Mouse (Mus musculus) limb, embryonic 11.5 days (tissue): ENCODE results near the gene Ifnl3. TPM values are rescaled to one million over a fixed set of nuclear protein-coding genes. Genes with fewer than 3 reads are reported as not detected.
A peak's percentile ranks its signal among the peaks of the same experiment; 100 is the strongest.

Experiments used
- ATAC-seq: fragments of 200-750 bp; cut with Nextera tagmentation; 2 replicates; pipeline ENCODE4 v1.8.0; 2017; ENCODE audit warnings: low read depth; ENCODE audit not compliant: insufficient number of reproducible peaks, low FRiP score, low TSS enrichment
- DNase-seq: peaks from one replicate; pipeline ENCODE4 v3.0.0-alpha.2; 2015; ENCODE audit warnings: low spot score
- H3K27ac ChIP-seq: fragments of 300-500 bp; sonication (generic); replicated peaks from 2 replicates; pipeline ENCODE4 v1.5.1; 2014; ENCODE audit warnings: low read depth, mild to moderate bottlenecking, low read length
- H3K27me3 ChIP-seq: fragments of 300-500 bp; sonication (generic); 2 replicates; pipeline ENCODE4 v1.6.1; 2014; ENCODE audit warnings: mild to moderate bottlenecking, low read length, mixed read lengths; ENCODE audit not compliant: control insufficient read depth, insufficient read depth
- H3K36me3 ChIP-seq: fragments of 300-500 bp; sonication (generic); 2 replicates; pipeline ENCODE4 v1.6.1; 2014; ENCODE audit warnings: mild to moderate bottlenecking, low read length, moderate library complexity, mixed read lengths; ENCODE audit not compliant: control insufficient read depth, insufficient read depth
- H3K4me1 ChIP-seq: fragments of 300-500 bp; sonication (generic); 2 replicates; pipeline ENCODE4 v1.6.1; 2014; ENCODE audit warnings: low read length, mixed read lengths; ENCODE audit not compliant: control insufficient read depth, insufficient read depth
- H3K4me2 ChIP-seq: fragments of 300-500 bp; sonication (generic); 2 replicates; pipeline ENCODE4 v1.6.1; 2014; ENCODE audit warnings: low read depth, mild to moderate bottlenecking, moderate library complexity; ENCODE audit not compliant: severe bottlenecking
- H3K4me3 ChIP-seq: fragments of 300-500 bp; sonication (generic); 2 replicates; pipeline ENCODE4 v1.5.1; 2014; ENCODE audit warnings: low read depth, low read length
- H3K9ac ChIP-seq: fragments of 300-500 bp; sonication (generic); 2 replicates; pipeline ENCODE4 v1.6.1; 2014; ENCODE audit warnings: mild to moderate bottlenecking, low read length
- H3K9me3 ChIP-seq: fragments of 300-500 bp; sonication (generic); 2 replicates; pipeline ENCODE4 v1.6.1; 2016; ENCODE audit warnings: low read length; ENCODE audit not compliant: control insufficient read depth
- WGBS: fragments of 180-500 bp; shearing (Covaris S2); extraction: QIAGEN DNeasy Blood & Tissue Kit; methylation state at CpG from one replicate; pipeline ENCODE4 v1.1.7; 2014; 5-methylcytosine and 5-hydroxymethylcytosine counted together
- polyA plus RNA-seq: library from polyadenylated mRNA; unstranded; fragments of >200 nt; fragmentation: Nextera tagmentation; extraction: Ambion mirVana; gene quantifications from 2 replicates; pipeline ENCODE4 v1.2.1, GENCODE M21; 2014

Ifnl3 gene
- polyA plus RNA-seq, 1 experiment from 2014 or later = not detected

- no peak overlapping the region for H3K4me2 ChIP-seq
- ATAC-seq (no peak), DNase-seq (no peak)
- 84% methylated on average over 5 of the region's 5 CpGs for WGBS
- H3K9me3 ChIP-seq = no peaks in the 10 kb centered on the region
- no peak overlapping the region for H3K4me3 ChIP-seq
- H3K9ac ChIP-seq = no peak overlapping the region
- no peak overlapping the region for H3K27ac ChIP-seq
- H3K4me1 ChIP-seq = no peaks in the 10 kb centered on the region
- peaks cover 30% of the 10 kb centered on the region for H3K36me3 ChIP-seq
- no peaks in the 10 kb centered on the region for H3K27me3 ChIP-seq
These were observed 42.8 kb downstream of the Ifnl3 start for GRCm38 (mm10) chr7:28565407-28565806.

GRCm38 (mm10) chr7:28567539-28567938, 44.9 kb downstream of the Ifnl3 start:
- Histone ChIP-seq H3K4me1 (no peaks in the 10 kb centered on the region), H3K4me2 (no peak overlapping the region), H3K9me3 (no peaks in the 10 kb centered on the region), H3K36me3 (peaks cover 22% of the 10 kb centered on the region), H3K4me3 (no peak overlapping the region), H3K27ac (no peak overlapping the region), H3K27me3 (no peaks in the 10 kb centered on the region), H3K9ac (no peak overlapping the region)
- 88% methylated on average over 4 of the region's 4 CpGs for WGBS
- DNase-seq = no peak
- no peak for ATAC-seq

GRCm38 (mm10) chr7:28568253-28568652, 45.6 kb downstream of the Ifnl3 start:
- no peaks in the 10 kb centered on the region for H3K27me3 ChIP-seq
- no peaks in the 10 kb centered on the region for H3K9me3 ChIP-seq
- DNase-seq = peak; percentile 70
- H3K36me3 ChIP-seq = peaks cover 21% of the 10 kb centered on the region
- no peak overlapping the region for H3K27ac ChIP-seq
- H3K4me1 ChIP-seq = no peaks in the 10 kb centered on the region
- ATAC-seq = no peak
- no peak overlapping the region for H3K4me2 ChIP-seq
- no peak overlapping the region for H3K4me3 ChIP-seq
- no peak overlapping the region for H3K9ac ChIP-seq

GRCm38 (mm10) chr7:28570291-28570981, 47.8 kb downstream of the Ifnl3 start:
- no peak overlapping the region for H3K4me3 ChIP-seq
- no peak for DNase-seq

GRCm38 (mm10) chr7:28570982-28571682, 48.5 kb downstream of the Ifnl3 start:
- Histone ChIP-seq H3K4me2 (no peak overlapping the region), H3K27me3 (no peaks in the 10 kb centered on the region), H3K36me3 (peaks cover 7% of the 10 kb centered on the region), H3K4me1 (no peaks in the 10 kb centered on the region), H3K9ac (0 out of 2 replicates have a peak overlapping the region, but pooled peaks have one; percentile 1), H3K27ac (no peak overlapping the region), H3K4me3 (no peak overlapping the region), H3K9me3 (no peaks in the 10 kb centered on the region)
- DNase-seq = no peak
- 49% methylated on average over 5 of the region's 5 CpGs for WGBS
- ATAC-seq = no peak

More at GRCm38 (mm10) chr7:28570291-28570981, 47.8 kb downstream of the Ifnl3 start:
- no peak overlapping the region for H3K4me2 ChIP-seq
- 76% methylated on average over 12 of the region's 12 CpGs for WGBS
- H3K4me1 ChIP-seq = no peaks in the 10 kb centered on the region
- H3K27ac ChIP-seq = no peak overlapping the region
- H3K9me3 ChIP-seq = no peaks in the 10 kb centered on the region
- H3K27me3 ChIP-seq = no peaks in the 10 kb centered on the region
- H3K36me3 ChIP-seq = peaks cover 7% of the 10 kb centered on the region
- no peak for ATAC-seq
- 0 out of 2 replicates have a peak overlapping the region, but pooled peaks have one; percentile 1 for H3K9ac ChIP-seq

GRCm38 (mm10) chr7:28572689-28573088, 50.1 kb downstream of the Ifnl3 start:
- no peaks in the 10 kb centered on the region for H3K27me3 ChIP-seq
- no peak overlapping the region for H3K27ac ChIP-seq
- H3K9me3 ChIP-seq = no peaks in the 10 kb centered on the region
- ATAC-seq (no peak), DNase-seq (no peak)
- H3K36me3 ChIP-seq = peaks cover under 1% of the 10 kb centered on the region
- no peak overlapping the region for H3K9ac ChIP-seq
- H3K4me2 ChIP-seq = no peak overlapping the region
- no peak overlapping the region for H3K4me3 ChIP-seq
- WGBS = 85% methylated on average over 5 of the region's 5 CpGs
- no peaks in the 10 kb centered on the region for H3K4me1 ChIP-seq

- WGBS = 97% methylated on average over 3 of the region's 3 CpGs
- Histone ChIP-seq H3K9ac (no peak overlapping the region), H3K27ac (no peak overlapping the region), H3K27me3 (no peaks in the 10 kb centered on the region), H3K9me3 (no peaks in the 10 kb centered on the region), H3K4me3 (no peak overlapping the region), H3K4me1 (no peaks in the 10 kb centered on the region), H3K36me3 (no peaks in the 10 kb centered on the region), H3K4me2 (no peak overlapping the region)
- DNase-seq (no peak), ATAC-seq (no peak)
These were observed 50.6 kb downstream of the Ifnl3 start for GRCm38 (mm10) chr7:28573236-28573635.
